Mouse (Mus musculus): ENCODE measurements around the gene Ubap2l.

DNA sequence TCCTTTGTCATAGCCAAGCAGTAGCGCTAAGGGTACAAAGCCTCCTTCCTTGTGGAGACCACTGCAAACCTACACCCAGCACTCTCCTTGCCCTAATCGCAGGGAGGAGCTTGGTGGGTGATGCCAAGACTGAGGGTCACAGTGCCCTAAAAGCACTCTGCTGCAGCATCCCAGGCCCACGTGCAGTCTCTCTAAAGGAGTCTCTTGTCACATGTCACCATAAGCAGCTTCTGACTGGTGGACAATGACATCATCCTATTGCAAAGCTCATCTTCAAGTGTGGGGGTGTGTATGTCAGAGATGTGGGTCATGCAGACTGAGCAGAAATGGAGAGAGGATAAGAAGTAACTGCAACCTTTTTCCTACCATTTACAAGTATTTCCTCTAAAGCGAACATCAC, 93.0 kb downstream of the Ubap2l start:
- no peak for TF ChIP-seq CTCF (IDR thresholded peaks at IDR 0.05; ENCODE audit: low read depth, low read length)
- TF ChIP-seq POLR2A (IDR thresholded peaks at IDR 0.05; ENCODE audit: extremely low read depth, insufficient read depth, low read length), result no peak

Measured in liver, adult 2 months (tissue).